Mouse (Mus musculus) limb, embryonic 10.5 days (tissue): Measurements from ENCODE around the gene Vps53. TPM values are rescaled to one million over a fixed set of nuclear protein-coding genes. Genes with fewer than 3 reads are reported as not detected.
"Not testable (repeated sequence)": the region's sequence is repeated elsewhere in the genome, so short reads cannot be mapped to it uniquely, and the experiment has no call there.

Experiments
- DNase-seq: peaks from one replicate; pipeline ENCODE4 v3.0.0-alpha.2; 2017; ENCODE audit warnings: low spot score
- H3K27ac ChIP-seq: fragments of 300-500 bp; sonication (generic); 2 replicates; pipeline ENCODE4 v1.5.1; 2016; ENCODE audit warnings: mild to moderate bottlenecking
- H3K27me3 ChIP-seq: fragments of 300-500 bp; sonication (generic); 2 replicates; pipeline ENCODE4 v1.6.1; 2016; ENCODE audit warnings: low read depth, mild to moderate bottlenecking; ENCODE audit not compliant: poor library complexity, severe bottlenecking
- H3K36me3 ChIP-seq: fragments of 300-500 bp; sonication (generic); 2 replicates; pipeline ENCODE4 v1.6.1; 2016; ENCODE audit warnings: mild to moderate bottlenecking, moderate library complexity
- H3K4me1 ChIP-seq: fragments of 300-500 bp; sonication (generic); 2 replicates; pipeline ENCODE4 v1.6.1; 2016
- H3K4me3 ChIP-seq: fragments of 300-500 bp; sonication (generic); 2 replicates; pipeline ENCODE4 v1.5.1; 2016; ENCODE audit warnings: mild to moderate bottlenecking, moderate library complexity
- H3K9me3 ChIP-seq: fragments of 300-500 bp; sonication (generic); replicated peaks from 2 replicates; pipeline ENCODE4 v1.6.1; 2016; ENCODE audit warnings: mild to moderate bottlenecking
- WGBS: fragments of 180-500 bp; shearing (Covaris S2); methylation state at CpG from one replicate; pipeline ENCODE4 v1.1.7; 2016; 5-methylcytosine and 5-hydroxymethylcytosine counted together
- polyA plus RNA-seq: library from polyadenylated mRNA; unstranded; fragments of >200 nt; fragmentation: Nextera tagmentation; extraction: Ambion mirVana; gene quantifications from 2 replicates; pipeline ENCODE4 v1.2.1, GENCODE M21; 2016

Gene Vps53
- polyA plus RNA-seq: 36.0 and 36.2 TPM in 2 replicates

GRCm38 (mm10) chr11:76179495-76180145, at the start of gene Vps53, which contains the start of gene Fam57a:
Gene Vps53, minus strand, starts transcription at chr11:76179647.
Gene Fam57a, plus strand, starts transcription at chr11:76179671.
- Histone ChIP-seq H3K27ac (peak within 1 kb of the TSS; percentile 73), H3K4me3 (peak within 1 kb of the TSS; percentile 87), H3K9me3 (no peaks in the 10 kb centered on the region), H3K4me1 (peaks cover 12% of the 10 kb centered on the region), H3K36me3 (no peaks in the 10 kb centered on the region), H3K27me3 (no peaks in the 10 kb centered on the region)
- peak; percentile 91 for DNase-seq
- WGBS: under 1% methylated on average over 37 of the region's 37 CpGs

- no peaks in the 10 kb centered on the region for H3K9me3 ChIP-seq
- no peak overlapping the region for H3K27ac ChIP-seq
- peaks cover 75% of the 10 kb centered on the region for H3K36me3 ChIP-seq
- H3K4me1 ChIP-seq: no peaks in the 10 kb centered on the region
- H3K4me3 ChIP-seq: no peak overlapping the region
- no peaks in the 10 kb centered on the region for H3K27me3 ChIP-seq
- no peak for DNase-seq
These were observed 45.6 kb upstream of the Vps53 start for GRCm38 (mm10) chr11:76225051-76225450.

DNA sequence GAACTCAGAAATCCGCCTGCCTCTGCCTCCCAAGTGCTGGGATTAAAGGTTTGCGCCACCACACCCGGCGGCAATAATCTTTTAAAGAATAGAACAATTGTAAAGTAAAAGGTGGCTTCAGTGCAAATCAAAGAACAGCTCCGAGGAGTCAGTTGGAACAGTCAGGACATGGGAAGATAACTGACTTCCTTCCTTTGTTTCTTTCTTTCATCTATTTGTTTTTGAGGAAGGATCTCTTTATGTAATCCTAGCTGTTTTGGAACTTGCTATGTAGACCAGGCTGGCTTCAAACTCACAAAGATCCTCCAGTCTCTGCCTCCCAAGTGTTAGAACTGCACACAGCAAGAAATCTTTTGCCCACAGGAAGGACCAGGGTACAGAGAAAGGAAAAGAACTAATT, 45.2 kb upstream of the Vps53 start:
- Histone ChIP-seq H3K9me3 (no peaks in the 10 kb centered on the region), H3K4me1 (no peaks in the 10 kb centered on the region), H3K27ac (no peak overlapping the region), H3K27me3 (no peaks in the 10 kb centered on the region), H3K4me3 (no peak overlapping the region), H3K36me3 (peaks cover 78% of the 10 kb centered on the region)
- 94% methylated on average over 5 of the region's 5 CpGs for WGBS
- no peak for DNase-seq

- H3K9me3 ChIP-seq: no peaks in the 10 kb centered on the region
- peak within 1 kb of the TSS; percentile 80 for H3K4me3 ChIP-seq
- peak; percentile 99 for DNase-seq
- WGBS: under 1% methylated on average over 35 of the region's 35 CpGs
- H3K27ac ChIP-seq: peak within 1 kb of the TSS; percentile 97
- H3K36me3 ChIP-seq: peaks cover 64% of the 10 kb centered on the region
- peaks cover 21% of the 10 kb centered on the region for H3K4me1 ChIP-seq
- H3K27me3 ChIP-seq: no peaks in the 10 kb centered on the region
These were observed 37.9 kb upstream of the Vps53 start, which contains the start of the genes Dbil5 and Gemin4 for GRCm38 (mm10) chr11:76217390-76217800. Gene Dbil5, plus strand, starts transcription at chr11:76217608. Gene Gemin4, minus strand, starts transcription at chr11:76217664.

- H3K4me1 ChIP-seq: peaks cover 21% of the 10 kb centered on the region
- peak; percentile 62 for DNase-seq
- peaks cover 64% of the 10 kb centered on the region for H3K36me3 ChIP-seq
- no peaks in the 10 kb centered on the region for H3K27me3 ChIP-seq
- peak overlapping the region; percentile 97 for H3K27ac ChIP-seq
- H3K9me3 ChIP-seq: no peaks in the 10 kb centered on the region
- 5% methylated on average over 33 of the region's 33 CpGs for whole genome bisulfite sequencing
- peak overlapping the region; percentile 80 for H3K4me3 ChIP-seq
These were observed 37.4 kb upstream of the Vps53 start for GRCm38 (mm10) chr11:76216681-76217389.

DNA sequence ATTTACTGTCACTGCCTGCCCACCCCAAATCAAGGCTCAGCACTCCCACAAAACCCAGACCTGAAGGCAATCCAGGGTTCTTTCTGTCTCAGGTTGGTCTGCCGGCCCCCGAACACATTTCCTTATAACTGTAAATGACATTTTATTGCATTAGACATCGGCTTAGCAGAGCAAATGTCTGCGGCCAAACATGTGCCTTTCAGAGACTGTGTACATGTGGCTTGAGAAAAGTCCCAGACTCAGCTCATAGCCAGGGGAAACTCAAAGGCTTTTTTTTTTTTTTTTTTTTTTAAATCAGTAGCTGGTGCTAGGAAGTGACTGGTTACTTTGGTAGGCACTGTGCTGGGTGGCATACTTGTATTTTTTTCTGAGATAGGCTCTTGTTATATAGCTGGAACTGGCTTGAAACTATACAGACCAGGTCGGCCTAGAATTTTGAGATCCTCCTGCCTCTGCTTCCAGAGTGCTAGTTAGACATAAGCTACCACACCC, 36.6 kb upstream of the Vps53 start:
- H3K9me3 ChIP-seq: no peaks in the 10 kb centered on the region
- H3K27me3 ChIP-seq: no peaks in the 10 kb centered on the region
- peaks cover 64% of the 10 kb centered on the region for H3K36me3 ChIP-seq
- WGBS: 92% methylated on average over 5 of the region's 5 CpGs
- peak overlapping the region; percentile 80 for H3K4me3 ChIP-seq
- no peak for DNase-seq
- peak overlapping the region; percentile 97 for H3K27ac ChIP-seq
- H3K4me1 ChIP-seq: peaks cover 21% of the 10 kb centered on the region

DNA sequence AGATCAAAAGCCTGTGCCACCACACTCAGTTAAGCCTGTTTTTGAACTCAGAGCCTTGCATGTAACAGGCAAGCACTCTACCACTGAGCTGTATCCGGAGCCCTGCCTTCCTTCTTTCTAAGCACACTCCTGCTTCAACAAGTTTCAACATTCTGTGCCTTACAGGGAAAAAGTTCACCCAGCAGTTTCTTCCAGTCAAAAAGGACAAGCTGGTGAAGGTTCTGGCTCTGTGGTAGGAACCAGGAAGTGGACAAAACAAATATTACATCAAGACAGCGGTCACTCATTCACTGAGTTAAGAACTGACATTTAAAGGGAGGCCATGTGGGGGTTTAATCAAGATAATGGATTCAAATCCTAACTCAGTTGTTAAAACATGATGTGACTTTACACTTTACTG, 35.6 kb upstream of the Vps53 start:
- no peaks in the 10 kb centered on the region for H3K27me3 ChIP-seq
- H3K4me1 ChIP-seq: peaks cover 21% of the 10 kb centered on the region
- H3K27ac ChIP-seq: no peak overlapping the region
- no peak overlapping the region for H3K4me3 ChIP-seq
- no peaks in the 10 kb centered on the region for H3K9me3 ChIP-seq
- no peak for DNase-seq
- H3K36me3 ChIP-seq: peaks cover 64% of the 10 kb centered on the region
- 95% methylated on average over 2 of the region's 2 CpGs for WGBS

DNA sequence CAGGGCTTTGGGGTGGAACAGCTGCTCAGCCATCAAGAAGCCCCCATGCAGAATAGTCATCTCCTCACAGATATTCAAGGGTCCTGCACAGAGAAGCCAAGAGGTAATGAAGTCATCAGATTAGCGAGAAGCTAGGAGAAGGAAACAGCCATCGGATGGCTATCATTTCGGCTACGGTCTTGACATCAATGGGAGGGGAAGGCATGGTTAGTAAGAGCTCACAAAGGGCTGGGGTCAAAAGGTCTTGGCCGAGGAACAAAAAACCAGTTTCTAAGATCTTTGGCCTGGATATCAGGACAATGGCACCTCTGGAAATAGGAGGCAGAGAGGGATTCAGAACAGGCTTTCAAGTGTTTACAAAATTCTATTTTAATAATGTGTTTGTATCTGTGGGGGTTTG, 34.4 kb upstream of the Vps53 start:
- 92% methylated on average over 5 of the region's 5 CpGs for WGBS
- Histone ChIP-seq H3K27ac (no peak overlapping the region), H3K4me1 (peaks cover 21% of the 10 kb centered on the region), H3K4me3 (no peak overlapping the region), H3K36me3 (peaks cover 65% of the 10 kb centered on the region), H3K27me3 (no peaks in the 10 kb centered on the region), H3K9me3 (no peaks in the 10 kb centered on the region)
- DNase-seq: no peak

DNA sequence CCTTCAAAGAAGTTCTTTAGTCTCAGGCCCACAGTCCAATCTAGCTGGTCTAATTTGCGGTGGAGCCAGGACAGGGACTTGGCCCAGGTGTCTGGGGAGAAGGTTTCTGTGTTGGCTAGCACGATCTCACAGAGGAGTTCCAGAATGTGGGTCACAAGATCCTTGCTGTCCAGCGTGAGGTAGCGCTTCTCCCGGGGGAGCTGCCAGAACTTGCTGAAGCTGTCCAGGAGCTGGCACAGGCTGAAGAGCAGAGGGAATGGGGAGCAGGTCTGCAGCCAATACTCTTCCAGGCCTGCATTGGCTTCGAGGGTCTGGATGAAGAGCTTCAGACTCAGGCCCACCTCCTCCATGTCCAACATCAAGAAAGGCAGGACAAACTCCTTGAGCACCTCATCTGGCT, 32.1 kb upstream of the Vps53 start:
- 93% methylated on average over 5 of the region's 6 CpGs for WGBS
- H3K9me3 ChIP-seq, DNase-seq, H3K27me3 ChIP-seq, H3K4me3 ChIP-seq, H3K27ac ChIP-seq, H3K4me1 ChIP-seq: not testable (repeated sequence)
- H3K36me3 ChIP-seq: peaks cover 87% of the 10 kb centered on the region

- H3K27ac ChIP-seq: no peak overlapping the region
- no peaks in the 10 kb centered on the region for H3K27me3 ChIP-seq
- H3K9me3 ChIP-seq: no peaks in the 10 kb centered on the region
- 94% methylated on average over 13 of the region's 13 CpGs for WGBS
- no peak for DNase-seq
- no peak overlapping the region for H3K4me3 ChIP-seq
- peaks cover 96% of the 10 kb centered on the region for H3K36me3 ChIP-seq
- H3K4me1 ChIP-seq: no peaks in the 10 kb centered on the region
These were observed 31.0 kb upstream of the Vps53 start for GRCm38 (mm10) chr11:76210228-76210985.

DNA sequence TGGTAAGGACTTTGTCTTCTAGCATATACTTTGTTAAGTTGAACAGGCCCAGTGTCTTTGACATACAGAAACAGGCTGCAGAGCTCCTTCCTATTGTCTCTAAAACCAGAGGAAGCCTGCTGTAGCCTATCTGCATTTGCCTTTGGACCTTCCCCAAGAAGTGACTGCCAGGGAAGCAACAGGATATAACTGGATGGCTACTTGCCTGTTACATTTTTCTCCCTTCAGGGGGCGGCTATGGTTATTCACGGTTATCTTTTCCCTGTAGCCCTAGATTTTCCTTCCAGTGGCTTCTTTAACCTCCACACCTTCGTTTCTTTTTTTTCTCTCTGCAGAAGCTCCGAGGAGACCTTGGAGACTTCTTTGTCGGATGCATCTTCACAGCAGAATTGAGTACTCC, 27.3 kb upstream of the Vps53 start:
- H3K4me1 ChIP-seq: peaks cover 15% of the 10 kb centered on the region
- no peaks in the 10 kb centered on the region for H3K27me3 ChIP-seq
- no peaks in the 10 kb centered on the region for H3K9me3 ChIP-seq
- H3K4me3 ChIP-seq: no peak overlapping the region
- WGBS: 90% methylated on average over 5 of the region's 5 CpGs
- peaks cover 75% of the 10 kb centered on the region for H3K36me3 ChIP-seq
- no peak overlapping the region for H3K27ac ChIP-seq
- no peak for DNase-seq

- peaks cover 28% of the 10 kb centered on the region for H3K4me1 ChIP-seq
- peak overlapping the region; percentile 93 for H3K4me3 ChIP-seq
- 0 out of 2 replicates have a peak, but pooled peaks cover 7% of the 10 kb centered on the region for H3K27me3 ChIP-seq
- peak; percentile 88 for DNase-seq
- no peaks in the 10 kb centered on the region for H3K9me3 ChIP-seq
- peak overlapping the region; percentile 92 for H3K27ac ChIP-seq
- peaks cover 27% of the 10 kb centered on the region for H3K36me3 ChIP-seq
- WGBS: under 1% methylated on average over 83 of the region's 90 CpGs
These were observed 22.6 kb upstream of the Vps53 start for GRCm38 (mm10) chr11:76201761-76202674.
